Mouse (Mus musculus): ENCODE results near the gene Rpl10a. TPM values are rescaled to one million over a fixed set of nuclear protein-coding genes. Genes with fewer than 3 reads are reported as not detected.

The Rpl10a gene
- polyA plus RNA-seq, 1 experiment from 2014 or later = 562 TPM

DNA sequence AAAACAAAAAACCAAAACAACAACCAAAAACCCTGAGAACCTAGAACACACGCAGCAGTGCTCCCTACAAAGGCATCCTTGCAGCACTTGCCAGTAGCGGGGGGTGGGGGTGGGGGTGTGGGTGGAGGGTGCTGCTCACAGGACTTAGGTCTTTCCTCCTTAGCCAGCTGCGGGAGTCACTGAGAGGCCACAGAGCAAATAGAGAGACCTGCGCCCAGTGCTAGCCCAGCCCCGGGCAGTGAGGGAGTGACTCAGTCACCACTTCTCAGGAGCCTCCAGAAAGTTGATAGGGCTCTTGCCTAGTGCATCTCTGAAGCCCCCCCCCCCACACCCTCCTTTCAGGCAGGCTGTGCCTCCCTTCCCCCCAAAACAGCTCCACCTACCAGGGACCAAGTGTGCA lies 40.8 kb downstream of the Rpl10a start:
- H3K27me3 ChIP-seq (ENCODE audit: control insufficient read depth, insufficient read depth, low read length) = peaks cover 17% of the 10 kb centered on the region

DNA sequence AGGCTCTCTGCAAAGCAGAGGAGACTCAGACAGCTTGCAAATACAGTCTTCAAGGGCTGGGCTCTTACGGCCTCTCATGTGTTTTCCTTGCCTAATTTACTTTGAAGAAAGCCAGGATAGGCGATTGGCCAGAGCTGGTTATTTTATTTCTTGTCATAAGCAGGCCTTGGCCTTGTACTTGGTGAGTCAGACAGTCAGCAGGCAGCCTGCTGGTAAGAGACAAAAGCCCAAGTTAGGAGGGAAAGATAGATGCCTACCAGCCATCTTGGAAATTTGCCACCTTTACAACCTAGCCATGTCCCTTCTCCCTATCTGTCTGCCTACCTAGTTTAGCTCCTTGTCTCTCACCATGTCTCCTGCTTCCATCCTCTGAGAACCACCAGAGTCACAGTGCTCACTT lies 43.0 kb downstream of the Rpl10a start:
- 70% methylated on average over 2 of the region's 2 CpGs for WGBS
- no peak overlapping the region for H3K9ac ChIP-seq (replicated peaks; ENCODE audit: low read length)
- H3K27ac ChIP-seq (replicated peaks; ENCODE audit: low read depth, low read length) = no peak overlapping the region
- H3K4me3 ChIP-seq (ENCODE audit: low read depth, low read length) = no peak overlapping the region
- H3K9me3 ChIP-seq (replicated peaks; ENCODE audit: control insufficient read depth, low read length) = no peaks in the 10 kb centered on the region
- no peak for DNase-seq (ENCODE audit: low spot score)
- H3K36me3 ChIP-seq (replicated peaks; ENCODE audit: control insufficient read depth, insufficient read depth, low read depth, low read length) = no peaks in the 10 kb centered on the region
- H3K4me2 ChIP-seq (ENCODE audit: low read depth, low read length) = no peak overlapping the region
- H3K4me1 ChIP-seq (ENCODE audit: control insufficient read depth, insufficient read depth, low read length) = no peaks in the 10 kb centered on the region
- no peak for ATAC-seq (replicated peaks; ENCODE audit: insufficient number of reproducible peaks, low FRiP score, low TSS enrichment, low read depth)
- H3K27me3 ChIP-seq (ENCODE audit: control insufficient read depth, insufficient read depth, low read length) = peaks cover 13% of the 10 kb centered on the region

More for the DNA sequence above, 40.8 kb downstream of the Rpl10a start:
- Histone ChIP-seq H3K36me3 (replicated peaks; ENCODE audit: control insufficient read depth, insufficient read depth, low read depth, low read length) (no peaks in the 10 kb centered on the region), H3K4me1 (ENCODE audit: control insufficient read depth, insufficient read depth, low read length) (peaks cover 1% of the 10 kb centered on the region; the same call in 1 of the 2 replicates), H3K9ac (replicated peaks; ENCODE audit: low read length) (no peak overlapping the region), H3K27ac (replicated peaks; ENCODE audit: low read depth, low read length) (no peak overlapping the region), H3K4me2 (ENCODE audit: low read depth, low read length) (no peak overlapping the region), H3K9me3 (replicated peaks; ENCODE audit: control insufficient read depth, low read length) (no peaks in the 10 kb centered on the region), H3K4me3 (ENCODE audit: low read depth, low read length) (no peak overlapping the region)
- WGBS = 58% methylated on average over 5 of the region's 5 CpGs
- no peak for DNase-seq (ENCODE audit: low spot score)
- no peak for ATAC-seq (replicated peaks; ENCODE audit: insufficient number of reproducible peaks, low FRiP score, low TSS enrichment, low read depth)

DNA sequence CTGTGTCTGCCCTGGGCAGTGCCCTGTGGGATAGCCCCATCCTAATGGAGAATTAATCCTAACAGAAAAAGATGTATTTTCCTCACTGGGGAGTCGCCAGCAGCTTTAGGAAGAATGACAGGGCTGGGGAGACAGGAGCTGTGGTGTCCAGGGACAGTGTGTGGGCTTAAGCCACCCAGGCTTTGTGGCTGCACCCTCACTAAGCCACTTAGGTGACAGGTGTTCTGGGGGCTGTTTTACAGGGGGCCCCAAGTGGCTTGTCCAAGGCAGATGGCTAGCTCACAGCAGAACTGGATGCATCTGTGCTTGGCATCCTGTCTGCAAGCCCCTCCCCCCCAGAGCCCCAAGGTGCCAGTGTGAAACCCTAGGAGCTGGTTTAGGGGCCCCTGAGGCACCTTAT lies 43.7 kb downstream of the Rpl10a start:
- peaks cover 13% of the 10 kb centered on the region for H3K27me3 ChIP-seq (ENCODE audit: control insufficient read depth, insufficient read depth, low read length)
- ATAC-seq (replicated peaks; ENCODE audit: insufficient number of reproducible peaks, low FRiP score, low TSS enrichment, low read depth) = no peak
- H3K9ac ChIP-seq (replicated peaks; ENCODE audit: low read length) = no peak overlapping the region
- H3K36me3 ChIP-seq (replicated peaks; ENCODE audit: control insufficient read depth, insufficient read depth, low read depth, low read length) = no peaks in the 10 kb centered on the region
- no peaks in the 10 kb centered on the region for H3K9me3 ChIP-seq (replicated peaks; ENCODE audit: control insufficient read depth, low read length)
- no peak for DNase-seq (ENCODE audit: low spot score)
- no peaks in the 10 kb centered on the region for H3K4me1 ChIP-seq (ENCODE audit: control insufficient read depth, insufficient read depth, low read length)
- WGBS = 63% methylated on average over 1 of the region's 1 CpGs
- no peak overlapping the region for H3K4me3 ChIP-seq (ENCODE audit: low read depth, low read length)
- H3K4me2 ChIP-seq (ENCODE audit: low read depth, low read length) = no peak overlapping the region
- no peak overlapping the region for H3K27ac ChIP-seq (replicated peaks; ENCODE audit: low read depth, low read length)

DNA sequence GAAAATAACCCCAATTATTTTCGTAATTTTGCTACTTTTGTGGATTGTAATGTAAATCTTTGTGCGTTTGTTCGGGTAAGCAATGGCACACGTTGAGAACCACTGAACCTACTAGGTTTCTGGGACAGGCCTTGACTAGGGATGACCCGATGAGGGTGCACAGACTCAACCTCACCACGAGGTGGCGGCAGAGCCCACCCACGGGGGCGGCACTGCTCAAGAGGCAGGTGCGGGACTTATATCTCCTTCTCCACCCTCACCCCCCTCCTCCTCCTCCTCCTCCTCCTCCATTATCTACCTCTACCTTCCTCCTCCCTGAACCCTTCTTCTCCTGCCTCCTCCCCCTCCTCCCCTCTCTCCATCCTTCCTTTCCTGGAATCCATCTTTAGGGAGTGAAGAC lies 45.5 kb downstream of the Rpl10a start:
- 16% methylated on average over 10 of the region's 10 CpGs for WGBS
- peak; percentile 62 for ATAC-seq (replicated peaks; ENCODE audit: insufficient number of reproducible peaks, low FRiP score, low TSS enrichment, low read depth)
- Histone ChIP-seq H3K9me3 (replicated peaks; ENCODE audit: control insufficient read depth, low read length) (no peaks in the 10 kb centered on the region), H3K27ac (replicated peaks; ENCODE audit: low read depth, low read length) (no peak overlapping the region), H3K4me3 (ENCODE audit: low read depth, low read length) (no peak overlapping the region), H3K4me2 (ENCODE audit: low read depth, low read length) (no peak overlapping the region), H3K4me1 (ENCODE audit: control insufficient read depth, insufficient read depth, low read length) (no peaks in the 10 kb centered on the region), H3K27me3 (ENCODE audit: control insufficient read depth, insufficient read depth, low read length) (peaks cover 13% of the 10 kb centered on the region), H3K36me3 (replicated peaks; ENCODE audit: control insufficient read depth, insufficient read depth, low read depth, low read length) (no peaks in the 10 kb centered on the region), H3K9ac (replicated peaks; ENCODE audit: low read length) (no peak overlapping the region)
- peak; percentile 66 for DNase-seq (ENCODE audit: low spot score)

DNA sequence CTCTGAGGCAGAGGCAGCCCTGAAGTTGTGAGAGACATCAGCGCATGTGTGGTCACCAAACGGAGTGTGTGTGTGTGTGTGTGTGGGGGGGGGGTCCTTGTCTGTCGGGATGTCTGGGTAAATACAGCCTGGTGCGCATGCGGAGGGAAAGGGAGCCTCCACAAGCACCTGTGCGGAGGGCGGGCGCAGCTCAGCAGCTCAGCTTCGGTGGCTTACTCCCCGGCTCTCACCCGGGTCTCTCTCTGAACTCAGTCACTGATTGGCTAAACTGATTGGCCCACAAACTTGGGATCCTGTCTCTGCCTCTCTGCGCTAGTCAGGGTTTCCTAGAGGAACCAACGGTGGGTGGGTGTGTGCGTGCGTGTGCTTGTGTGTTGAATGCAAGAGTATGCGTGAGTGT lies 46.2 kb downstream of the Rpl10a start:
- Histone ChIP-seq H3K4me2 (ENCODE audit: low read depth, low read length) (no peak overlapping the region), H3K27ac (replicated peaks; ENCODE audit: low read depth, low read length) (no peak overlapping the region), H3K9me3 (replicated peaks; ENCODE audit: control insufficient read depth, low read length) (no peaks in the 10 kb centered on the region), H3K4me3 (ENCODE audit: low read depth, low read length) (no peak overlapping the region), H3K4me1 (ENCODE audit: control insufficient read depth, insufficient read depth, low read length) (no peaks in the 10 kb centered on the region), H3K36me3 (replicated peaks; ENCODE audit: control insufficient read depth, insufficient read depth, low read depth, low read length) (no peaks in the 10 kb centered on the region), H3K9ac (replicated peaks; ENCODE audit: low read length) (no peak overlapping the region), H3K27me3 (ENCODE audit: control insufficient read depth, insufficient read depth, low read length) (peaks cover 13% of the 10 kb centered on the region)
- no peak for ATAC-seq (replicated peaks; ENCODE audit: insufficient number of reproducible peaks, low FRiP score, low TSS enrichment, low read depth)
- 17% methylated on average over 16 of the region's 16 CpGs for WGBS
- no peak for DNase-seq (ENCODE audit: low spot score)

DNA sequence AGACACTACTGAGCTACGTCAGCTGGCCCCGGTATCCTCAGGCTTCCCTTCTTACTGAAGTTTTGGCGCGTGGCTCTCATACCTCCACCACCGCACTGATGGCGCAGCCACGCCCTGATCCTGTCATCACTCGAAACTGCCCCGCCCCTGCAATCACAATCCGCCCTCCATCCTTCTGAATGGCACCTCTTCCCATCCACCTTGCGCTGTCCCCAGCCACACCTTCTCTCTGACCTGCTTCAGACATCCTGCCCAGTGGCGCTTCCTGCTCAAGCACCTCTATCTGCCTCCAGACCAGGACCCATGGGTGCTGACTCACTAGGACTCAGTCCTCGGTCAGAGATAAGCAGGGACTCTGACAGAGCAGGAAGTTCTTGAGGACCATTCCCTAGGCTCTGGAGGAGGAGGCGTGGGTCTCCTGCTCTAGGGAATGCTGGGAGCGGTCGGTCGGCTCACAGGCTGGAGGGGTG lies 47.4 kb downstream of the Rpl10a start:
- Histone ChIP-seq H3K27me3 (ENCODE audit: control insufficient read depth, insufficient read depth, low read length) (peaks cover 13% of the 10 kb centered on the region), H3K4me2 (ENCODE audit: low read depth, low read length) (no peak overlapping the region), H3K36me3 (replicated peaks; ENCODE audit: control insufficient read depth, insufficient read depth, low read depth, low read length) (no peaks in the 10 kb centered on the region), H3K4me3 (ENCODE audit: low read depth, low read length) (no peak overlapping the region), H3K9me3 (replicated peaks; ENCODE audit: control insufficient read depth, low read length) (no peaks in the 10 kb centered on the region), H3K4me1 (ENCODE audit: control insufficient read depth, insufficient read depth, low read length) (no peaks in the 10 kb centered on the region), H3K9ac (replicated peaks; ENCODE audit: low read length) (no peak overlapping the region), H3K27ac (replicated peaks; ENCODE audit: low read depth, low read length) (no peak overlapping the region)
- ATAC-seq (replicated peaks; ENCODE audit: insufficient number of reproducible peaks, low FRiP score, low TSS enrichment, low read depth) (no peak), DNase-seq (ENCODE audit: low spot score) (no peak)
- WGBS = 14% methylated on average over 17 of the region's 17 CpGs

DNA sequence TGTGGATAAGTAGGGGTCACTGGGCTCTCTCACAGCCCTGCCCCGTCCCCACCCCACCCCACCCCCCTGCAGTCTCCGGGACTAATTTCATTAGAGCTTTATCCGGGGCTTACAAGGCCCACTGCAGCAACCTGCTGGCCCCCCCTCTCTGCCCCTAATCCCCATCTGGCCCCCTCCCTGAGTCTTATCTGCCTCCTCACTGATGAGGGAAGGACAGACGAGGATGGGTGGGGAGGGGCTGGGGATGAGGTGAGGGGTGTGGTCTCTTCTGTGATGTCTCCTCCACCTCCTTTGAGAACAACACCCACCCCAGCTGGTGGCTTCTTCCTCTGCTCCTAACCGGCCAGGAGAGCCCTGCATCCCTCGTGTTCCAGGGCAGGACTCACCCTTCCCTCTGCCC lies 52.0 kb downstream of the Rpl10a start:
- Histone ChIP-seq H3K27me3 (ENCODE audit: control insufficient read depth, insufficient read depth, low read length) (peaks cover 3% of the 10 kb centered on the region), H3K4me2 (ENCODE audit: low read depth, low read length) (no peak overlapping the region), H3K27ac (replicated peaks; ENCODE audit: low read depth, low read length) (no peak overlapping the region), H3K4me3 (ENCODE audit: low read depth, low read length) (no peak overlapping the region), H3K9ac (replicated peaks; ENCODE audit: low read length) (no peak overlapping the region), H3K4me1 (ENCODE audit: control insufficient read depth, insufficient read depth, low read length) (no peaks in the 10 kb centered on the region), H3K36me3 (replicated peaks; ENCODE audit: control insufficient read depth, insufficient read depth, low read depth, low read length) (no peaks in the 10 kb centered on the region), H3K9me3 (replicated peaks; ENCODE audit: control insufficient read depth, low read length) (no peaks in the 10 kb centered on the region)
- 10% methylated on average over 6 of the region's 6 CpGs for WGBS
- DNase-seq (ENCODE audit: low spot score) (no peak), ATAC-seq (replicated peaks; ENCODE audit: insufficient number of reproducible peaks, low FRiP score, low TSS enrichment, low read depth) (no peak)

Data from embryonic facial prominence, embryonic 11.5 days (tissue).